Mouse (Mus musculus): ENCODE results near the gene Ipo11.

Gene Ipo11

DNA sequence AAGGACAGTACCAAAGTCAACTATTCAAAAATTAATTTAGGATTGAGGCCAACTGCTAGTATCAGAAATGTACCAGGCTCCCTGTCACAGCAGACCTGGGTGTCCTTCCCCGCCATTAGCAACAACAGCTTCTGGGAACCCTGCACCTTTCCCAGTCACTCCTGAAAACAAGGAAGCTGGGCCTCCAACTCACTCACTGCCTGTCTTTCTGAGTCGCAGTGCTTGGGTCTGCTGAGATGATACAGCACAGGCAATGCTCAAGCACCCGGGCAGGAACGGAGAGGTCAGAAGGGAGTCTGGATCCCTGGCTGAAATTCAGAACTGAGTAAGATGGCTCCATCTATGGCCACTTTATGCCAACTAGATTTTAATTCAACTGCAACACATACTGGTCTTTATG lies 123.2 kb downstream of the Ipo11 start:
- no peak for DNase-seq (ENCODE audit: low spot score)

DNA sequence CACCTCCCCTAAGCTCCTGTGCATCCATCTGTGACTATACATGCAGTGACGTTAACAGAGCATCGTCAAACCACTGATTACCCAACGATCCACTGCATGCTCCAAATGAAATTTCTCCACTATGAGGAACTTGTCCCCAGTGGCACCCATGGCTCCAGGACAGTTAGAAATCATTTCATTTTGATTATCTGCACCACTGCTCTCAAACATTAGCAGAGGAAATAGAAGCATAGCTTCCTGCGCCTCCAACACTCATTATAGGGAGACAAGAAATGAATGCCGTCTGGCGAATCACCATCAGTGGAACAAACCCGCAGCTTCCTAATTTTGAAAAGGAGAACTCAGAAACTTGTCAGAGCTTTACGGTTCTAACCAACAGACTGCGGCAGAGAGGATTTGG lies 123.7 kb downstream of the Ipo11 start:
- DNase-seq (ENCODE audit: low spot score): no peak

DNA sequence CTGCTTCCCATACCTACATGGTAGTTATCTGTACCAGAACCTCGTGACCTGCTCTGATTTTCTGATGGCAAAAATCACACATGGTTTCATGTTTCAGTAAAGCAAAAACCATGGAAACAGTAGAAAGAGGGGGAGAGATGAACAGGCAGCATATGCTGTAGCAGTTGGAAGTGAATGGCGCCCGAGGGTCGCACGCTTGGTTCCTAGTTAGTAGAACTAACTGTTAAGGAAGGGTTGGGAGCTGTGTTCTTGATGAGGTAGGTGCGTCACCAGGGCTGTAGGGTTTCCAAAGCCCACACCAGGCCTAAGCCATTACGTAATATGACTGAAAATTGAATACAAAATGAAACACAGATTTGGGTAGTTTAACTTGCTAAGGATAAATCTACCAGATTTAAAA lies 126.6 kb downstream of the Ipo11 start:
- DNase-seq (ENCODE audit: low spot score): no peak

DNA sequence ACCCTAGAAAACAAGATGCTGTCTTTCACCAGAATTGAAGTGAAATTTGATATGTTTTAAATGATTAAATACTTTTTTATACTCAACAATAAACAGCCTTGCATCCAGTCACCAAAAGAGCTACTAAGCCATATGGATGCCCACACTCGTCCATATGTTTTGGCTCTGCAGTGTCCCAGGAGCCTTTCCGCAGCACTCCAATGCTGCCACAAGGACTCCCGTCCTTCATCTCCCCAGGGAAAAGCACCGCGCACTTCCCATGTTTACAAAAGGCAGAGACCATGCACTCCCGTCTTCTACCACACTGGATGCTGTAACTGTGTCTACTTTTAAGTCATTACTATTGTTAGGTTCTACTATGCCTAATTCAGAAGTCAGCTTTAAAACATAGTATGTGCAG lies 127.9 kb downstream of the Ipo11 start:
- no peak for DNase-seq (ENCODE audit: low spot score)

DNA sequence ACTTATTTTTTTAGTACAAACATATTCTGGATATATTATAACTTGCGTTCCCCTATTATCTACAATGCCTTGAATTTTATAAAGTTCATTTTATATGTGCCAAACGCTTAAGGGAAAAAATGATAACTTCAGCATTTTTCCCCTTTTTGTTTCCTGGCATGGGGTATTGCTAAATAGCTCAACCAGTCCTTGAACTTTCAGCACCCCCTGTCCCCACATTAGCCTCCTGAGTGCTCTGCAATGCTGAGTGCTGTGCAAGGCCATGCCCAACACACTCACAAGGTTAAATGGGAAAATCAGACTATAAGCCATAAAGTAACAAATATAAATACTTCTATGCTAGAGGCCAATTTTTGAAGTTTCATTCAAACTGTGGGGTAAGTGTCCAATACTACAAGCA lies 128.4 kb downstream of the Ipo11 start:
- DNase-seq (ENCODE audit: low spot score): no peak

DNA sequence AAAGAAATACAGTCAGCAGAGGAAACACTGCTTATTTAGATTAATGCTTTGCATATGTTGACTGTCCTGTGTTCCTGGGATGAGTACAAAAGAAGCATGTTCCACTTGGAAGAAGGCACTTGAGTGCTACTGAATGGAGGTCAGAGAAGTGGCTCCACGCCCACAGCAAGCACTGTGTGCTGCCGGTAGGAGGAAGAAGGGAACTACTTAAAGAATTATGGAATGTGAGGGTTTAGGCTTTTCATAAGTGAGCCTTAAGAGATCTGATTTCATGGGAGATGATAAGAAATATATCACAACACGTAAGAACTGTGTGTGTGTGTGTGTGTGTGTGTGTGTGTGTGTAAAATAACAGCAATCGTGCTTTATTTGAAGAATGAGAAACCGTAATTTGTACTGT lies 129.5 kb downstream of the Ipo11 start:
- DNase-seq (ENCODE audit: low spot score): no peak

DNA sequence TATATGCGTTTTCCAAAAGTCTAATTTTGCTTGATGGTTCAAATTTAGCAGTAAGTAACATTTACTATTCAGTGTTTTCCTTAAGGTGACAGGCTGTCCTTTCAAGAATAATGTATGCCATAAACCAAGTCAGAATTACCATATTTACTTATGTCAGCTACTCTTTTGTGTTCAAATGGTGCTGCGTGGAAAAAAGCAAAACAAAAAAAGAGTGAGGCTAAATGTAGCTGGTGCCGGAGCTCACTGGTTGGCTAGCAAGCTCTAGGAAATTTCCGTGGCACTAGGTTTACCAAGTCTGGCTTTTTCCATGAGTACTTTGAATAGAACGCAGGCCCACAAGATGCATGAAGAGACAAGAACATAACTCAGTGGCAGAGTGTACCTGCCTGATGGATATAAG lies 131.6 kb downstream of the Ipo11 start:
- DNase-seq (ENCODE audit: low spot score): no peak

DNA sequence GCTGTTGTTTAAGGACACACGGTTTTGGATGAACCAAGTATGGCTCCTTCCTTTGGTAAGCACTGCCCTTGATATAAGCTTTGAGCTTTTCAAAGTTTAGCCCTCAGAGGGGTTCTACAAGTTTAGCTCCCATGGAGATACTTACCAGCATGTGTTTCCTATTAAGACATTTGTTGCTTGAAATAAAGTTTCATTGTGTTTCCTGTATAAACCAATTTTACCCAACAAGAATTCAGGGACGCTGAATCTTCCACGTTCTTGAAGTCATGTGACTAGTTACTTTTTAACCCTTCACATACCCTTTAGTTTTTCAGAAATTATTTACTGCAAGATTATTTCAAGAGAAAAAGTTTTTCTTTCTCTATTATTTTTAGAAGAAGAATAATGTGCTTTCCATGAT lies 138.7 kb downstream of the Ipo11 start:
- no peak for DNase-seq (ENCODE audit: low spot score)

DNA sequence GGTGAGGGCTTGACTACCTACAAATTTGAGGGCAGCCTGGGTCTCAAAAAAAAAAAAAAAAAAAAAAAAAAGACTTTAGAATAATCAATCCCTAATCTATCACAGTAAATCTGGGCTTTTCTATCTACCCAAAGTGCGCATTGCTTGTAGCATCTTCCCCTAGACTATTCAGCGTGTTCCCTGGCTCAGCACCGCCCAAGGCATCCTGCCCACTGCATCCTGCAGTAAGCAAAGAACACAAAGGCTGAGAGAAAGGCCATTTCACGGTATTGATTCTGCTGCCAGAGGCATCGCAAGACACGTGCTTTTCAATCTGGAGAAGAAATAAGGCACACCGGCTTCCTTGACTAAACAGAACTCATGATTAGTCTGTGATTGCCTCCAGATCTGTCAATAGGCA lies 147.9 kb downstream of the Ipo11 start:
- no peak for DNase-seq (ENCODE audit: low spot score)

DNA sequence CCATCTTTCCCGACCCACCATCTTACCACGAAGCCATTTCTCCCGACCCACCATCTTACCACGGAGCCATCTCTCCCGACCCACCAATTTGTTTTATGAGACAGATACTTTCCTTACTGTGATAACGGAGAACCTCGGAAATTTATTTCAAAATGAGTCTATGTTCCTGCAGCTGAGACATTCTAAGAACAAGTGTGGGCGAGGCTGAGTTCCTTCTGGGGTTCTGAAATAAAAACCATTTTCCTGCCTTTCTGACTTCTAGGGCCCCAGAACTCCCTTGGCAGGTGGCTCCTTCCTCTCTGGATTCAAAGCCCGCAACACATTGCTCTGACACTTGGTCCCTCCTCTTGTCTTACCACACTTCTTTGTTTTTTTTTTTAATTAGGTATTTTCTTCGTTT lies 168.0 kb downstream of the Ipo11 start:
- no peak for DNase-seq (ENCODE audit: low spot score)

DNA sequence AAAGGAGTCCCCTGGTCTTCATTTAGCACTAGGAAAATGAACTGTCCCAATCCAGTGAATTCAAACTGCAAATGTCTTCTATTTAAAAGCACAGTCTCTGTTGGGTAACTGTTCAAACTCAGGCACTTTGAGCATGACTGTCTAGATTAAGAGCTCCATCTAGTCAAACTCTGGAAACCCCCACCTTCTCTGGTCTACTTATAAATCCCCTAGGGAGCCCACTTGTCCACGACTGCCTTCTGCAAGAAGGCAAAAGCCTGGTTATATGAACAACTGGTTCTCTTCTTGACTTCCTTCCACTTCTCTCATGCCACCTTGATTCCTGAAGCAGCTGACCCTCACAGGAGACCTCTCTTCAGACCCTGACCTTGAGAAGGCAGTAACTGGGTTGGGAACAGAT lies 174.1 kb downstream of the Ipo11 start:
- DNase-seq (ENCODE audit: low spot score): no peak

DNA sequence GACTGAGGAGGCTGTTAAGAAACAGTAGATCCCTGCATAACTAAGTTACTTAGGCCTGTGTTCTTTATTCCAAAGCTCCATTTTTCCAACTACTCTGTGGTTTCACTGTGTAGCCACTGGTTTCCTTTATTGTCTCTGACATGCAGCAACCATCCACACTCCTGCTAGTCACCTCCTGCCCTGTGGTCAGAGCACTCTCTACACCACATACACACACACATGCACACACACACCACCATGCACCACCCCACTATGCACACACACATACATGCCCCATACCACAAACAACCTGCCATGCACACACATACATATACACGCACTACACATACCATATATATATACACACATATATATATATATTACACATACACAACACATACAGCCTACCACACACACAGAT lies 175.1 kb downstream of the Ipo11 start:
- no peak for DNase-seq (ENCODE audit: low spot score)

DNA sequence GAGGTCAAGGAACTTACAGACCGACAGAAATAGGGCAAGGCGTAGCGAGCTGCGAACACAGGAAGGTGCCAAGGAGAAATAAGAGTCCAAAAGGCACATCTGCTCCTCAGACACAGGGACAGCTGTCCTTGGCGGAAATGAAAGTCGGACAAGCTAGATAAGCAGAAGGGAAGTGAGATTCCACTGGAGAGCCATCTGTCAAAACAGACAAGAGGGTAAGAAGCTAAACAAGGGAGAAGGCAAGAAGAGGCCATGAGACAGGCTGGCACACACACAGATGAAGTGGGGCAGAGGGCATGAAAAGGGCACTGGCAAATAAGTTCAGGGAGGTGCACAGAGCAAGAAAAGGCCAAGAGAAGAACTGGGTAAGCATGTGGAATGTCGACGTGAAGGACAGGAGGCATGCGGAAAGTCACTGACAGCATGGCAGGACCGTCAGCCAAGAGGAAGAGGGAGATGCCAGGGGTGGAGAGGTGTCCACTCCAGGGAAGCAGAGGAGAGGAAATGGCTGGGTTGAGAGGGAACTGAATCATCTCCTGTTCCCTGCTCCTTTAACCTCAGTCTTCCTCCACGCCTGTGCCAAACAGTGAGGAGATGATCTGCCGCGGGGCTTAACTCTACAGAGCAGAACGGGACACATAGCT lies 176.4 kb downstream of the Ipo11 start:
- DNase-seq (ENCODE audit: low spot score): peak; percentile 65

DNA sequence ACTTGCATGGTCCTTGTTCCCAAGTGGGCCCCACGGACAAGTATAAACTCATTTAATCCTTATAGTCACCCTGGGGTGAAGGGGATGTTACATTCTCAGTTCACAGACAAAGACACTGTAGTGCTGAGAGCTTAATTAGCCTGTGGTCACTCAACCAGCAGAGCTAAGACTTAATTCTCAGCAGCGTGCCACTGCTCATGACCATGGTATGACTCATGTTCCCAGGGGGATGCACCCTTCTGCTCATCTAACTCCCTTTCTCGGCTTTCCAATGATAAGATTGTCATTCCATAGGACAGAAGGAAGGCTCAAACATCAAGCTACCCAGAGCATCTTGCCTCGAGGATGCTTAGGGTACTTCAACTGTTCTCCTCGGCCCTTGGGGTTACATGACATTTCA lies 180.9 kb downstream of the Ipo11 start:
- DNase-seq (ENCODE audit: low spot score): no peak

DNA sequence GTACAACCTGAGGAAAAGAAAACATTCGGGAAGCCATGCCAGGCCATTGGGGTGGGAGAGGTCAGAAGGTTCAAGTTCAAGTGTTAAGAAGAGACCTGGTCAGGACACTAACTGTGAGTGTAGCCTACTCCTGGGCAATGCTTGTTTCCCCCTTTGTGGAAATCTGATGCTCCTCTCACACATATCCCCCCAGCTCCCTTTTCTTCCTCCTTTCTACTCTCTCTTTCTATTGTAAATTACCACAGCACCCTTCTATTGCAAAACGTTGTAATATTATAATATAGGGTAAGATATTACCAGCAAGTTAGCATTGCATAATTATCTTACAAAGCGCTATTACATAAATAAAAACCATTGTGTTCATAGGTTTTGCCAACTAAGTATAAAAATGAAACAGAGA lies 182.5 kb downstream of the Ipo11 start:
- no peak for DNase-seq (ENCODE audit: low spot score)

DNA sequence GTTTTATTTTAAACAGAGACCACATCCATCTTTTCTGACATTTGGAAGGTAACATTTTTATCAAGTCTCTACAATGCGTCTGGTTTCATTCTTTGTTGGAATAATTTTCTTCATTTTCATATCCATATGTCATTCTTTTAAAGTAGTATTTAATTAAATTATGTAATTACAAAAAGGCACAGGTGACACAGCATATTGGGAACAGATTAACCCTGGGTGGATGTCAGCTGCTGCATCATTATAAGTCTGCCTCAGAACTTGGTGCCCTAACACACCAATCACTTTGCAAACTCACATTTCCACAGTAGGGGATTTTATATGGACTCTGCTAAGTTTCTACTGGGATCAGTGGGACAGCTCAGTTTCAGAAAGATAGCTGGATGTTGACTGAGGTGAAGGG lies 184.8 kb downstream of the Ipo11 start:
- DNase-seq (ENCODE audit: low spot score): no peak

DNA sequence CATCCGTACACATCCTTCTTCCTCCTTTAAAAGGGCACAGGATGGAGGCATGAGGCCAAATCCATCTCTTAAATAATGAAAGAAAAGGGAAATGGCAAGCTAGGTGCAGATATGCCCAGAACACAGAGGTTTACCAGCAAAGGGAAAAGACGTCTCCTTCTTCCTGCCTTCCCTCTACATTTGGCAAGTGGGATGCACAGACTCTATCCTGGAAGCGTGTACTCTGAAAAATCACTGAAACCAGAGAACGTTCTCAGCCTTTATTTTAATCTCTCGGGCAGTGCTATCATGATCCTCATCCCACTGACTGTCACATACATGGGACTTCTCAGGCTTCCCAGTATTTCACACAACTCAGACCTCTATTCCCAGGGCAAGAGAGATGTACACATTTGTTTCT lies 189.9 kb downstream of the Ipo11 start:
- DNase-seq (ENCODE audit: low spot score): no peak

DNA sequence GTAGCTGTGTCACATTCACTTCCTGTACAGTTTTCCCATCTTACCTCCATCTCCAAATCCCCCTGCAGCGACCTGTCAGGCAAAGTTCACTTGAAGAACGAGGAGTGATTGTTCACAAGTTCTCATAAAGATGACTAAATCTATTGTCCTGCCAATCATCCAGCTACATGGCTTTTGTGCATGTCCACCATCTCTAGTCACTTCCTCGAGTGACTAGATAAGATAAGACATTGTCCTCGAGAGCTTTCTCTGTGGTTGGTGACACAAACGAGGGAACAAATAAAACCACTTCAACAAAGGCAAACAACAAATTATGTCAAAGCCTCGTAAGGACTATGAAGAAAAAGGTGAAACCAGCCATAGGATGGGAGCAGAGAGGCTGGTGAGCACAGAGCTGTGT lies 191.6 kb downstream of the Ipo11 start:
- DNase-seq (ENCODE audit: low spot score): no peak
